Mouse (Mus musculus) thymus, adult 2 months (tissue): ENCODE measurements around the gene Olfr303. TPM values are rescaled to one million over a fixed set of nuclear protein-coding genes. Genes with fewer than 3 reads are reported as not detected.
"Not testable (repeated sequence)": the region's sequence is repeated elsewhere in the genome, so short reads cannot be mapped to it uniquely, and the experiment has no call there.

Experiments
- DNase-seq: peaks from one replicate; pipeline ENCODE4 v3.0.0; 2021
- H3K27ac ChIP-seq: fragments of 200-500 bp; 2 replicates; pipeline ENCODE4 v1.5.1; 2012; ENCODE audit warnings: low read length, control low read depth; ENCODE audit not compliant: control insufficient read depth, insufficient read depth
- H3K27me3 ChIP-seq: fragments of 200-500 bp; 2 replicates; pipeline ENCODE4 v1.6.1; 2012; ENCODE audit warnings: mild to moderate bottlenecking, low read length, moderate library complexity, mixed read lengths; ENCODE audit not compliant: control insufficient read depth, insufficient read depth
- H3K36me3 ChIP-seq: fragments of 200-500 bp; 2 replicates; pipeline ENCODE4 v1.6.1; 2012; ENCODE audit warnings: mild to moderate bottlenecking, low read length, moderate library complexity; ENCODE audit not compliant: control insufficient read depth, insufficient read depth
- H3K4me1 ChIP-seq: fragments of 200-500 bp; replicated peaks from 2 replicates; pipeline ENCODE4 v1.6.1; 2012; ENCODE audit warnings: low read length; ENCODE audit not compliant: control insufficient read depth, insufficient read depth
- H3K4me3 ChIP-seq: fragments of 200-500 bp; 2 replicates; pipeline ENCODE4 v1.5.1; 2012; ENCODE audit warnings: mild to moderate bottlenecking, low read length, control low read depth, moderate library complexity; ENCODE audit not compliant: control insufficient read depth, insufficient read depth
- CTCF ChIP-seq: fragments of 200-500 bp; IDR thresholded peaks from 2 replicates; pipeline ENCODE4 v1.5.1; 2012; ENCODE audit warnings: mild to moderate bottlenecking, control low read depth, low read length, moderate library complexity, borderline replicate concordance; ENCODE audit not compliant: control insufficient read depth, poor library complexity, insufficient read depth; ENCODE audit errors: extremely low read depth
- POLR2A ChIP-seq: fragments of 200-500 bp; IDR thresholded peaks from 2 replicates; pipeline ENCODE4 v1.6.1; 2012; ENCODE audit warnings: mild to moderate bottlenecking, low read length, control low read depth, moderate library complexity; ENCODE audit not compliant: control insufficient read depth, poor library complexity, insufficient read depth; ENCODE audit errors: extremely low read depth
- WGBS: fragments of 180-500 bp; shearing (Covaris S2); methylation state at CpG from one replicate; pipeline ENCODE4 v1.1.7; 2018; 5-methylcytosine and 5-hydroxymethylcytosine counted together
- polyA plus RNA-seq: library from polyadenylated mRNA; depleted of rRNA; stranded (reverse); fragments of >200 nt; gene quantifications from 2 replicates; pipeline ENCODE4 v1.2.3, GENCODE M21; 2012; rRNA removed

Gene Olfr303
- polyA plus RNA-seq: not detected in 2 replicates

DNA sequence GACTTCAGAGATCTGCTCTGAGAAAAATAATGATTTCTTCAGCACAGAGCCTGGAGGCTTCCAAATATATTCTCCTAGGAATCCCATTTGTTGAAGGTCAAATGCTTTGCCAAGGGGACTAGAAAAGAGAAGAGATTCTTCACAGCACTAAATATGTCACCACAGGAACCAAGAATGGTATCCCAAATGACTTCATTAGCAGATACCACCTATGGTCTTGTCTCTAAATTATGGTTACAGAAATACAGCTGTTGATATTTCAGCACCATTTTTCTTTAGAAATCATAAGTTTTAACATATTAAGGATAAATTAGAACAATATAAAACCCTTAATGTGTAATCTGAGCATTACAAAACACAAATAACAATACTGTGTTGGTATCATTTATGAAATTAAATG lies at the start of gene Olfr303:
Gene Olfr303 (minus strand): TSS at position 101 of the 400 bp plus-strand sequence.
- TF ChIP-seq POLR2A: no peak
- TF ChIP-seq CTCF: no peak
- no peaks in the 10 kb centered on the region for H3K27me3 ChIP-seq
- DNase-seq: no peak
- no peak within 1 kb of the TSS for H3K27ac ChIP-seq
- no peaks in the 10 kb centered on the region for H3K36me3 ChIP-seq
- H3K4me3 ChIP-seq: no peak within 1 kb of the TSS
- no peaks in the 10 kb centered on the region for H3K4me1 ChIP-seq

GRCm38 (mm10) chr7:86403546-86403945 lies 6.0 kb upstream of the Olfr303 start, which contains the start of gene Olfr301:
Olfr301 (plus strand) TSS chr7:86403846.
- H3K4me1 ChIP-seq: no peaks in the 10 kb centered on the region
- H3K27me3 ChIP-seq: no peaks in the 10 kb centered on the region
- no peak within 1 kb of the TSS for H3K4me3 ChIP-seq
- 89% methylated on average over 2 of the region's 2 CpGs for WGBS
- H3K36me3 ChIP-seq: no peaks in the 10 kb centered on the region
- no peak within 1 kb of the TSS for H3K27ac ChIP-seq
- no peak for DNase-seq
- TF ChIP-seq POLR2A (no peak), CTCF (no peak)

GRCm38 (mm10) chr7:86386558-86386957 lies 11.0 kb downstream of the Olfr303 start, which contains the start of gene Olfr304:
Olfr304 (minus strand) TSS chr7:86386658.
- H3K4me1 ChIP-seq: no peaks in the 10 kb centered on the region
- 66% methylated on average over 1 of the region's 1 CpGs for WGBS
- H3K4me3 ChIP-seq: no peak within 1 kb of the TSS
- no peak for DNase-seq
- TF ChIP-seq POLR2A: no peak
- TF ChIP-seq CTCF: no peak
- H3K36me3 ChIP-seq: no peaks in the 10 kb centered on the region
- no peak within 1 kb of the TSS for H3K27ac ChIP-seq
- H3K27me3 ChIP-seq: no peaks in the 10 kb centered on the region

DNA sequence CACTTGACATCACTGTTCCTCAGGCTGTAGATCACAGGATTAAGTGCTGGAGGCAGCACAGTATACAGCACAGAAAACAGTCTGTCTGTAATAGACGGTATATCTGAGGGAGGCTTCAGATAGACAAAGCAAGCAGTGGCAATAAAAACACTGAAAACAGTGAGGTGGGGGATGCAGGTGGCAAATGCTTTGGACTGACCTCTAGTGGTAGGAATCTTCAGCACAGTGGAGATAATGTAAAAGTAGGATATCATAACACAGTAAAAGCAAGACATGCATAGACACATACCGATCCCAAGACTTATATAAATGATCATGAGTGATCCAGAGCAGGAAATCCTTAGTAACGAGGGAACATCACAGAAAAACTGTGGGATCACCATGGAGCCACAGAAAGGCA lies 11.8 kb downstream of the Olfr303 start:
- DNase-seq: no peak
- no peak overlapping the region for H3K4me3 ChIP-seq
- WGBS: 72% methylated on average over 3 of the region's 3 CpGs
- H3K4me1 ChIP-seq: no peaks in the 10 kb centered on the region
- H3K36me3 ChIP-seq: no peaks in the 10 kb centered on the region
- H3K27me3 ChIP-seq: no peaks in the 10 kb centered on the region
- H3K27ac ChIP-seq: no peak overlapping the region
- TF ChIP-seq POLR2A: no peak
- no peak for TF ChIP-seq CTCF

- no peak for TF ChIP-seq CTCF
- TF ChIP-seq POLR2A: no peak
- Histone ChIP-seq H3K27me3 (no peaks in the 10 kb centered on the region), H3K27ac (no peak within 1 kb of the TSS), H3K36me3 (no peaks in the 10 kb centered on the region), H3K4me1 (no peaks in the 10 kb centered on the region), H3K4me3 (no peak within 1 kb of the TSS)
- DNase-seq: no peak
- 92% methylated on average over 1 of the region's 1 CpGs for WGBS
Observed at GRCm38 (mm10) chr7:86366828-86367227, 30.8 kb downstream of the Olfr303 start, which contains the start of gene Olfr305. Olfr305 (minus strand) TSS chr7:86366928.

GRCm38 (mm10) chr7:86346296-86346695 lies 51.3 kb downstream of the Olfr303 start:
- H3K27me3 ChIP-seq, H3K4me3 ChIP-seq, DNase-seq, H3K4me1 ChIP-seq, H3K36me3 ChIP-seq, H3K27ac ChIP-seq: not testable (repeated sequence)
- WGBS: 94% methylated on average over 9 of the region's 9 CpGs

- WGBS: 68% methylated on average over 3 of the region's 3 CpGs
- DNase-seq: no peak
- no peak for TF ChIP-seq POLR2A
- TF ChIP-seq CTCF: no peak
- Histone ChIP-seq H3K36me3 (no peaks in the 10 kb centered on the region), H3K27ac (no peak overlapping the region), H3K27me3 (no peaks in the 10 kb centered on the region), H3K4me1 (no peaks in the 10 kb centered on the region), H3K4me3 (no peak overlapping the region)
Observed at GRCm38 (mm10) chr7:86344253-86344652, 53.3 kb downstream of the Olfr303 start.
